Mouse (Mus musculus): ENCODE results near the gene Lrp2.

Lrp2 gene

GRCm38 (mm10) chr2:69585886-69586398 lies at the start of gene Lrp2:
Lrp2 (minus strand) TSS chr2:69586065.
- peak; percentile 42 for DNase-seq (ENCODE audit: low spot score)

- peak; percentile 57 for DNase-seq (ENCODE audit: low spot score)
Measured at GRCm38 (mm10) chr2:69635064-69635701, 49.3 kb upstream of the Lrp2 start.

- no peak for DNase-seq (ENCODE audit: low spot score)
Measured at GRCm38 (mm10) chr2:69631449-69631848, 45.6 kb upstream of the Lrp2 start.

GRCm38 (mm10) chr2:69630792-69631191 lies 44.9 kb upstream of the Lrp2 start:
- DNase-seq (ENCODE audit: low spot score) = peak; percentile 81

GRCm38 (mm10) chr2:69629914-69630313 lies 44.0 kb upstream of the Lrp2 start:
- DNase-seq (ENCODE audit: low spot score) = no peak

GRCm38 (mm10) chr2:69629215-69629614 lies 43.4 kb upstream of the Lrp2 start:
- peak; percentile 24 for DNase-seq (ENCODE audit: low spot score)

GRCm38 (mm10) chr2:69619286-69619685 lies 33.4 kb upstream of the Lrp2 start:
- no peak for DNase-seq (ENCODE audit: low spot score)

- no peak for DNase-seq (ENCODE audit: low spot score)
Measured at GRCm38 (mm10) chr2:69618336-69618735, 32.5 kb upstream of the Lrp2 start.

- DNase-seq (ENCODE audit: low spot score) = no peak
Measured at GRCm38 (mm10) chr2:69613237-69613636, 27.4 kb upstream of the Lrp2 start.

- DNase-seq (ENCODE audit: low spot score) = no peak
Measured at GRCm38 (mm10) chr2:69612716-69613115, 26.9 kb upstream of the Lrp2 start.

GRCm38 (mm10) chr2:69612237-69612636 lies 26.4 kb upstream of the Lrp2 start:
- no peak for DNase-seq (ENCODE audit: low spot score)

GRCm38 (mm10) chr2:69606621-69607020 lies 20.8 kb upstream of the Lrp2 start:
- DNase-seq (ENCODE audit: low spot score) = no peak

- DNase-seq (ENCODE audit: low spot score) = no peak
Measured at GRCm38 (mm10) chr2:69603726-69604393, 18.0 kb upstream of the Lrp2 start.

- DNase-seq (ENCODE audit: low spot score) = no peak
Measured at GRCm38 (mm10) chr2:69593168-69593567, 7.3 kb upstream of the Lrp2 start.

- no peak for DNase-seq (ENCODE audit: low spot score)
Measured at GRCm38 (mm10) chr2:69592536-69592935, 6.7 kb upstream of the Lrp2 start.

GRCm38 (mm10) chr2:69591966-69592505 lies 6.2 kb upstream of the Lrp2 start:
- DNase-seq (ENCODE audit: low spot score) = peak; percentile 61

GRCm38 (mm10) chr2:69590548-69590947 lies 4.7 kb upstream of the Lrp2 start:
- DNase-seq (ENCODE audit: low spot score) = peak; percentile 73

- no peak for DNase-seq (ENCODE audit: low spot score)
Measured at GRCm38 (mm10) chr2:69587896-69588295, 2.0 kb upstream of the Lrp2 start.

GRCm38 (mm10) chr2:69586821-69587728 lies 1.2 kb upstream of the Lrp2 start:
- no peak for DNase-seq (ENCODE audit: low spot score)

- DNase-seq (ENCODE audit: low spot score) = no peak
Measured at GRCm38 (mm10) chr2:69585191-69585885, 527 bp downstream of the Lrp2 start.

GRCm38 (mm10) chr2:69584117-69584933 lies 1.5 kb downstream of the Lrp2 start:
- no peak for DNase-seq (ENCODE audit: low spot score)
